20 mouse cellular contexts compared by ENCODE assay signal in the genomic region with DNA sequence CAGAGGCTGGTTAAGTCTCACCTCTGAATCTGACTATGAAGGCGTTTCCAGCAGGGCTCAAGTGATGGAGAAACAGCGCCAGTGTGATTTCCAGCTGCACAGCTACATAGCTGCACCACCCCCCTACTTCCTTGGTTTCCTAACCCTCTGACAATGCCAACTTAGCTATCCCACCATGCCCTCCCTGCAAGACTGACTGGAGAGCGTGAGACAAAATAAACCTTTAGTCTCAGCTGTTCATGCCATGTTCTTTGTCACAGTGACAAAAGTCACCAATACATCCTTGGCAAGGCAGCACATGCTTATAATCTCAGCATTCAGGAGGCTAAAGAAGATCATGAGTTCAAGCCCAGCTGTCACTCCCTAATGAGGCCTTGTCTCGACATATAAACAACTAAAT.
"Had no signal": no experiment of that assay in that cellular context is flagged by ENCODE, and none has a peak within 500 bp of the region (broad histone marks: within the 10 kb centered on the region; RNA-seq: fewer than 3 reads in every experiment).

No protein-coding gene starts in this region.

- H3K9ac ChIP-seq: limb, embryonic 13.5 days; liver, embryonic 12.5 days; liver, embryonic 15.5 days; lung, embryonic 15.5 days; midbrain, embryonic 13.5 days; stomach, embryonic 15.5 days had no signal

- DNase-seq: kidney, adult 9 months; kidney, postnatal 14 days; layer of hippocampus, adult 9-11 months; liver; lung, adult 18-20 months; lung, postnatal 10 days; lung, postnatal 36 days; right cerebral cortex, postnatal 25 days; spleen, adult 18-20 months; thymus, postnatal 25 days had no signal

- ATAC-seq: liver, embryonic 12.5 days; midbrain, embryonic 13.5 days had no signal

- H3K4me2 ChIP-seq: limb, embryonic 13.5 days; liver, embryonic 12.5 days; liver, embryonic 15.5 days; lung, embryonic 15.5 days; midbrain, embryonic 13.5 days; stomach, embryonic 15.5 days had no signal

- H3K36me3 ChIP-seq: limb, embryonic 10.5 days; limb, embryonic 13.5 days; liver, embryonic 12.5 days; liver, embryonic 15.5 days; lung, embryonic 15.5 days; midbrain, embryonic 10.5 days; midbrain, embryonic 13.5 days; stomach, embryonic 15.5 days had no signal

- H3K9me3 ChIP-seq: limb, embryonic 10.5 days; limb, embryonic 13.5 days; liver, embryonic 12.5 days; liver, embryonic 15.5 days; lung, embryonic 15.5 days; megakaryocyte, embryonic 14.5 days; midbrain, embryonic 10.5 days; midbrain, embryonic 13.5 days; stomach, embryonic 15.5 days had no signal

- H3K27ac ChIP-seq: layer of hippocampus, adult 2 months; limb, embryonic 10.5 days; limb, embryonic 13.5 days; liver, embryonic 12.5 days; liver, embryonic 15.5 days; lung, embryonic 15.5 days; midbrain, embryonic 10.5 days; midbrain, embryonic 13.5 days; stomach, embryonic 15.5 days had no signal

- H3K4me3 ChIP-seq: layer of hippocampus, adult 2 months; limb, embryonic 10.5 days; limb, embryonic 13.5 days; liver, embryonic 12.5 days; liver, embryonic 15.5 days; lung, embryonic 15.5 days; megakaryocyte, embryonic 14.5 days; midbrain, embryonic 10.5 days; midbrain, embryonic 13.5 days; stomach, embryonic 15.5 days had no signal

- H3K4me1 ChIP-seq: limb, embryonic 13.5 days; liver, embryonic 12.5 days; liver, embryonic 15.5 days; lung, embryonic 15.5 days; megakaryocyte, embryonic 14.5 days; stomach, embryonic 15.5 days had no signal

- H3K27me3 ChIP-seq: limb, embryonic 13.5 days; liver, embryonic 12.5 days; liver, embryonic 15.5 days; lung, embryonic 15.5 days; midbrain, embryonic 13.5 days; stomach, embryonic 15.5 days had no signal
